Mouse (Mus musculus) T-helper 1 cell (primary cell): Measurements from ENCODE around the gene Panx2.

Experiments
- in situ Hi-C: fragments of 300-600 bp; cut with MboI, MseI; formaldehyde crosslinking; loops from one replicate; pipeline ENCODE4 v1.15.1; 2025; ENCODE audit warnings: high pct_unique_total_duplicates

Gene Panx2

DNA sequence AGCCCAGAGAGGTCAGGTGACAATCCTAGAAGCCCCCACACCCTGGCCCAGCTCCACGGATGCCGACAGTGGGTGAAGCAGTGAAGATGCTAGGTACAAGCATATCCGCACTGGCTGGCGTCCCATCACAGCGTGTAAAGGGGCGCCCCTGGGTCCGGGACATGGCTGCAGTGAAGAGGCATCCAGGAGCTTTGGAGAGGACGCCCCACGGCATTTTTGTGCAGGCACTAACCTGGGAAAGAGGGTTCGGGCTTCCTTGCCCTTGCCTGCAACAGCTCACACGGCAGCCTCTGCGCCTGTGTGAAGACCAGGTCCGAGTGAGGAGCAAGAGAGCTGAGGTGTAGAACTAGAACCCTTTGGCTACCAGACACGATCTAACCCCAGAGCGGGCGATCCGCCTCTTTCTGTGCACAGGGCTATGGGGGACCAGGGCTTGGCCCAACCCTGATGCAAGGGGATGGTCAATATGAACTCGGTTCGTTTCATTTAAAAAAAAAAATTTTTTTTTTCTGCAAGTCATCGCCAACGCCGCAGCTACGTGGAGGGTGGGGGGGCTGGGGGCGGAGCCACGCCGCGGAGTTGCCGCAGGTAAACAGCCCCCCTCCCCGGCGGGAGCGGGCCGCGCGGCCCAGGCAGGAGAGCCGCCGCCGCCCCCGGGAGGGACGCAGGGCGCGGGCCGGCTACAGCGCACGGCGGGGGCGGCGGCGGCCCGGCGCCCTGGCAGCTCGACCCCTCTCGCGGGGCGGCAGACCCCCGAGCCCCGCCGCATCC, at the start of gene Panx2:
Panx2 (plus strand) TSS at position 574 of the 771 bp plus-strand sequence.
- in situ Hi-C loops = no loop called here

DNA sequence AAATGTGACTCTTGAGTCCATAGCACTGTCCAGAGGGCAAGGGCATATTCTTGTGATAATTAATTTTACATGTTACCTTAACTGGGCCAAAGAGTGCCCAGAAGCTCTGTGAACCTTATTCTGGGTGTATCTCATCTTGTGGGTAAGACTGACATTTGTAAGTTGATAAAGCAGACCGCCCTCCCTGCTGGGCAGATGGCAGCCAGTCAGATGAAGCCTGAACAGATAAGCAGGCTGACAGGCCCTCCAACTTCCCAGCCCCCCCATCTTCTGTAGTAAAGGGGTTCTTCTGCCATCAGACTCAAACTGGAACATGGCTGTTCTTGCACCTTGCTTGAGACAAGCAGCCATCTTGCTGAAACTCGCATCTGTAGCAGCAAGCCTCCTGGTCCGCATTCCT, 42.8 kb upstream of the Panx2 start:
- in situ Hi-C loops = no loop called here

GRCm38 (mm10) chr15:89020085-89020484, 39.4 kb upstream of the Panx2 start:
- in situ Hi-C loops = no loop called here

DNA sequence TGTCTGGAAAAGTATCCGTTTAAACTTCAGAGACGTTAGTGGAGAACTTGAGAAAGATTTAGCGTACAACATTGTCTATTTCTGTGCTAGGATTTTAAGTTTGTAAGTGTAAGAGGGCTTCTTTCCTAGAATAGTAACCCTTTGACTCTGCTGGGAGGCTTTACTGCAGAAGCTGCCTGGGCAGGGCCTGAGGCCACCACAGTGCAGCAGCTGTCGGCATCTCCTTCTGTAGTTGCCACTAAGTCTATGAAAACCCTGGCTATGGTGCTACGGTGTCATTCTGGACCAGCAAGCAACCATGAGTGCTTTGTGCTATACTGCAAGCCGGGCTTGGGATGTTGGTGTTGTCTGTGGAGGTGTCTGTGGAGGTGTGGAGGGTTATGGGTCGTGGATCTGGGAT, 39.0 kb upstream of the Panx2 start:
- in situ Hi-C loops = no loop called here

DNA sequence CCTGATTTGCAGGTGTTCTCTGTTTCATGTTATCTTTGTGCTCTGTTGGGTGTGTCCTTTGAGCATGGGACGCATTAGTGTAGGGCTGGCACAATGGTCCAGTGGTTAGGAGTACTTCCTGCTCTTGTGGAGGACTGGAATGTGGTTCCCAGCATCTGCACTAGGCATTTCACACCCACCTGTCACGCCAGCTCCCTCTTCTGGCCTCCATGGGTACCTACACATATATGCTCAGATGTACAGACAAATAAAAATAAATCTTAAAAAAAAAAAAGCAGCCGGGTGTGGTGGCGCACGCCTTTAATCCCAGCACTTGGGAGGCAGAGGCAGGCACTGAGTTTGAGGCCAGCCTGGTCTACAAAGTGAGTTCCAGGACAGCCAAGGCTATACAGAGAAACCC, 15.2 kb upstream of the Panx2 start:
- in situ Hi-C loops = loop anchor here (10.0 kb wide), 1 partner anchor 710 kb away; no protein-coding TSS in a partner anchor

GRCm38 (mm10) chr15:89046356-89046755, 13.2 kb upstream of the Panx2 start:
- in situ Hi-C loops = loop anchor here (10.0 kb wide), 1 partner anchor 712 kb away; no protein-coding TSS in a partner anchor

- in situ Hi-C loops = no loop called here
Observed at GRCm38 (mm10) chr15:89054666-89055065, 4.9 kb upstream of the Panx2 start.

DNA sequence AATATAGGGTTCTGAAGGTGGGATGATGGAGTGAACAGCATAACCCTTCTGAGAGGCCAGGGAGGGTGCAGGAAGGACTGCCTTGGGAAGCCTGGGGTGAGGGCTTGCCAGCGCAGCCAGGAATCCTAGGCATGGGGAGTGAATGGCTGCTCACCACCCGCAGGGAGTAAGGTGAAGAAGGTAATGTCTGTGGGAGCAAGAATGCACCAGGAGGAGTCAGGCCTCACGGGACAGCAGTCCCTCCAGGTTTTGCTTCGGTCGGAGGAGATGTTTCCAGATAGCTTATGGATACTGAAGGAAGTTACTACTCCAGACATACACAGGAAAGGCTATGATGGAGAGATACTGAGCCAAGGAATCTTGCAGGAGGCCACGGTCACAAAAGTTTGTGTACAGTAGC, 798 bp upstream of the Panx2 start:
- in situ Hi-C loops = no loop called here

DNA sequence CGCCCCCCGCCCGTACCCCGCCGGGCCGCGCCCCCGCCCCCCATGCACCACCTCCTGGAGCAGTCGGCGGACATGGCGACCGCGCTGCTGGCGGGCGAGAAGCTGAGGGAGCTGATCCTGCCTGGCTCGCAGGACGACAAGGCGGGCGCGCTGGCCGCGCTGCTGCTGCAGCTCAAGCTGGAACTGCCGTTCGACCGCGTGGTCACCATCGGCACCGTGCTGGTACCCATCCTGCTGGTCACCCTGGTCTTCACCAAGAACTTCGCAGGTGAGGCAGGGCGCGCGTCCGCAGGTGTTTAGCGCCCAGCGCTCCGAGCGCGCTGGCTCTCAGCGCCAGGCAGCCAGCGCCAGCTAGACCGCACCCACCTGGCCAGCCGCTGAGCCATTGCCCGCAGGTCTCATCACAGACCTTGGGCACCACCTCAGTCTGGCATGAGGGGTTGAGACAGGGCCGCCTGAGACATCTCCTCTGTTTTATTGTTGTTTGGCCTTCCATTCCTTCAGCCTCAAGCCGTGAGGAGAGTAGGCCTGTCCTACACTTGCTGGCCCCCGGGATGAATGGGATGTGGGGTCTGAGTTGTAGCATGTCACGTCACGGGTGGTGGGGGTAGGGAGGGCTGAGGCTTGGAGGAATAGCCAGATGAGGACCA, 623 bp downstream of the Panx2 start:
- in situ Hi-C loops = no loop called here

DNA sequence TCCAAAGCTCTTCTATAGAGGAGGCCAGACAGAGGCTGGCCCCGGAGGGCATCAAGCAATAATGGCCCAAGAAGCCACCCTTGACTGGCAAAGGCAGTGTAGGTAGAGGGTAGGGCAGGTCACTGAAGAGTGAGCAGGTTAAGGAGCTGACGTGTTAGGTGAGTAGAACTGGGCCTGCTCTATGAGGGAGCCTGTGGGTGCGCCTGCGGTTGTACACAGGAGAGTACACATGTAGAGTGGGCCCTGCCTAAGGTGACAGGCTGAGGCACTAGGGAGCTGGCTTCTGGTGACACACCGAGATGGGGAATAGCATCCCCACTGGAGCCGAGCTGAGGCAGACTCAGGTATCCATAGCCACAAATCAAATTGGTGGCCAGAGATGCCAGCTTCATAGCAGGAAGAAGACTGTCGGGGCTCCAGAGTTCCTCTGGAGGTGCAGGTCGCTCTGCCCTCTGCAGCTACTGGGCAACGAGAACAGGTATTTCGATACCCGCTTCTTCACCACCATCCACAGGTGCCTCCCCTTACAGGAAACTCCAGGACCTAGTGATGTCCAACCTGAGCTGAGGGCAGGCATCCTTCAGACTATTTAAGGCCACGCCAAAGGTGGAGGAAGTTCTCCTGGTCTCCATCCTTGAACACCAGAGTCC, 1.4 kb downstream of the Panx2 start:
- in situ Hi-C loops = no loop called here

DNA sequence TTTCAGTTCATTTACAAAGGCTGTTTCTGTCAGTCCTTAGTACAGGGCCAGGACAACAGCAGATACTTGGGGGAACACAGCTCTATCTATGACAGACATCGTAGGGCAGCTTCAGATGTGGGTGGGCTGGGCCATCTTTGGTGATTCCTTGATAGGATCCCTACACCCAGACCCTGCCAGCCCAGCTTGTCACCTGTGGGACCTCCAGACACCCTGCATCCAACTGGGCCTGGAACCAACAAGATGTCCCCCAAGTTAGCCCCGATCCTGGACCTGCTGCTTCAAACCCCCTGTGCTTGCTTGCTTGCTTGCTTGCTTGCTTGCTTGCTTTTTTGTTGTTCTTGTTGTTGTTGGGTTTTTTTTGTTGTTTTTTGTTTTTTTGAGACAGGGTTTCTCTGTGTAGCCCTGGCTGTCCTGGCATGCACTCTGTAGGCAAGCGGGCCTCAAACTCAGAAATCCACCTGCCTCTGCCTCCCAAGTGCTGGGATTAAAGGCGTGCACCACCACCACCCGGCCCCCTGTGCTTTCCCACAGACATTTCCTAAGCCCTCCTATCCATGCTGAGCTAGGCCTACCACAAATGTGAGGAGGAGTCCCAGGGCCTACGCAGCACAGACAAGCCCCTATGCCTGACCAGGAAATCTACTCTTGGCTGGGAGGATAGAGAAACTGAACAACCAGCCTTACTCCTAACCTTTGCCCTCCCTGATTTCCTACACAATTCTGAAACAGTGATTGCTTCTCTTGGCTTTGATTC, 2.4 kb downstream of the Panx2 start:
- in situ Hi-C loops = no loop called here

DNA sequence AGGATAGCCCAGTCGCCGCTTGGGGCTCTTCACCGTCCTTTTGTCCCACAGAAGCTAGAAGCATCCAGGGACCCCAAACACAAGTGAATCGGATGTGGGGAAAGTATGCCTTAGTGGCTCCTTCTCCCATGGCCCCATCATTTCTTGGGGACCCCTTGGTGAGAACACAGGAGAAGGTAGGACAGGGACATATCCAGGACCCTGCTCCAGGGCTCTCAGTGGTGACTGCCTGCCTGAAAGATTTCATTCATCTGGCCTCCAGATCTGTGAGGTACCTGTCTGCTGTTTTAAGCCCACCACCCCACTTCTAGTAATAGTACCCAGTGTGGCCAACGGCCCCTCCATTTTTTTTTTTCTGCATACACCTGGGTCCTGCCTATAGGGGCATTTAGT, 3.0 kb downstream of the Panx2 start:
- in situ Hi-C loops = no loop called here

DNA sequence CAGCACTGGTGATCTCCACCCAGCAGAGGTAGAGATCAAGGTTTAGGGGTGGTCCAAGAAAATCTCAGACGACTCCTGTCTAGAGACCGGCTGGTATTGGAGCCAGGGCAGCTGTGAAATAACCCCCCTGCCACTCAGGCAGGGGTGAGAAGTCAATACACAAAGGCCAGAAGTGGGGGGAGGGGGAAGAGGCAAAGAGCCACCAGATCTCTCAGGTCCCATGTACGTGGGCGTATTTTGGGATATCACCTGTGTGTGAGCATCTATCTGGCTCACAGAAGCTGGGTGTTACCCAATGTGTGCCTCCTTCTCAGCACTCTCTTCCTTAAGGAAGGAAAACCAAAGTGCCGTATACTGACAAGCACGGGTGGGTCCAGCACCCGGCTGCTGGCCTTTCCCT, 3.5 kb downstream of the Panx2 start:
- in situ Hi-C loops = no loop called here

GRCm38 (mm10) chr15:89063536-89063935, 4.0 kb downstream of the Panx2 start:
- in situ Hi-C loops = no loop called here

DNA sequence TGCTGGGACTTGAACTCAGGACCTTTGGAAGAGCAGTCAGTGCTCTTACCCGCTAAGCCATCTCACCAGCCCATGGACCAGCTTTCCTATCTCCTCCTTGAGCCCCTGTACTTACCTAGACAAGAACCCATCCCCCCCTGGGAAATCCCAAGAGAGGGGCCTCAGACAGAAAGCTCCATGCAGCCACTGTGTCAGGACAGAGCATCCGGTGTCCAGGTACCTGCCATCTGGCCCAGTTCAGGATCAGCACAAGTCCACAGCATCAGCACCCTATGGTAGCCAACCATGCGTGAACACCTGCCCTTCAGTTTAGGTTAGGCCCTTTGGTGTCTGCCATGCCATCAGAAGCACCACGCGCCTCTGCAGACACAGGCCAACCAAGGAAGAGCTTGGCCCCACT, 5.4 kb downstream of the Panx2 start:
- in situ Hi-C loops = no loop called here

- in situ Hi-C loops = no loop called here
Observed at GRCm38 (mm10) chr15:89067609-89068008, 8.1 kb downstream of the Panx2 start.

- in situ Hi-C loops = no loop called here
Observed at GRCm38 (mm10) chr15:89068226-89068625, 8.7 kb downstream of the Panx2 start.

GRCm38 (mm10) chr15:89069336-89069840, 9.9 kb downstream of the Panx2 start:
- in situ Hi-C loops = no loop called here

- in situ Hi-C loops = no loop called here
Observed at GRCm38 (mm10) chr15:89070606-89071005, 11.1 kb downstream of the Panx2 start.

- in situ Hi-C loops = no loop called here
Observed at GRCm38 (mm10) chr15:89073993-89074603, 14.6 kb downstream of the Panx2 start.
